8 mouse cellular contexts compared by ENCODE assay signal in genomic region chr8:121850821-121851470, GRCm38 (mm10). TPM values are rescaled to one million over a fixed set of nuclear protein-coding genes. Genes with fewer than 3 reads are reported as not detected.
DNase-seq lines count a peak whose midpoint lies in the region; ATAC-seq and TF ChIP-seq lines count a peak whose summit lies in the region.

No protein-coding gene starts in this region.

- TF ChIP-seq CTCF in bone marrow macrophage, adult 2 months (IDR thresholded peaks at IDR 0.05; ENCODE audit: low read depth, low read length) = peak; percentile 71
- peak; percentile 83 for TF ChIP-seq CTCF in embryonic fibroblast, embryonic 13.5 days (IDR thresholded peaks at IDR 0.05; ENCODE audit: borderline replicate concordance, insufficient read depth, low read length)
- peak; percentile 99 for TF ChIP-seq CTCF in liver, adult 2 months (IDR thresholded peaks at IDR 0.05; ENCODE audit: low read depth, low read length)

- no peak overlapping the region for H3ac ChIP-seq in myocyte (ENCODE audit: control insufficient read depth, insufficient read length)

- peak overlapping the region; percentile 70 for H3K4me2 ChIP-seq in heart, embryonic 11.5 days
- H3K4me2 ChIP-seq in kidney, embryonic 16.5 days (replicated peaks; ENCODE audit: low read depth, low read length) = peak overlapping the region; percentile 63
- peak overlapping the region; percentile 85 for H3K4me2 ChIP-seq in myocyte (ENCODE audit: low read depth)

- no peak overlapping the region for H3K27ac ChIP-seq in bone marrow macrophage, adult 2 months (ENCODE audit: insufficient read depth, low read depth, low read length)
- peak overlapping the region; percentile 85 for H3K27ac ChIP-seq in embryonic fibroblast, embryonic 13.5 days (ENCODE audit: insufficient read depth, low read length)
- H3K27ac ChIP-seq in heart, embryonic 11.5 days (ENCODE audit: low read depth, low read length) = no peak overlapping the region
- H3K27ac ChIP-seq in kidney, embryonic 16.5 days (ENCODE audit: low read length) = no peak overlapping the region
- H3K27ac ChIP-seq in liver, adult 2 months (replicated peaks; ENCODE audit: insufficient read depth, low read depth, low read length) = no peak overlapping the region

- no peak for TF ChIP-seq POLR2A in bone marrow macrophage, adult 2 months (IDR thresholded peaks at IDR 0.05; ENCODE audit: borderline replicate concordance, low read depth, low read length)
- TF ChIP-seq POLR2A in embryonic fibroblast, embryonic 13.5 days (IDR thresholded peaks at IDR 0.05; ENCODE audit: low read depth, low read length) = peak; percentile 46
- no peak for TF ChIP-seq POLR2A in liver, adult 2 months (IDR thresholded peaks at IDR 0.05; ENCODE audit: extremely low read depth, insufficient read depth, low read length)
- peak; percentile 36 for TF ChIP-seq POLR2A in myocyte (IDR thresholded peaks at IDR 0.05; ENCODE audit: insufficient read length, low read depth)

- no peaks in the 10 kb centered on the region for H3K79me2 ChIP-seq in liver, adult 2 months (ENCODE audit: control insufficient read depth, insufficient read depth, low read length)
- no peaks in the 10 kb centered on the region for H3K79me2 ChIP-seq in myocyte (ENCODE audit: control insufficient read depth, insufficient read depth)

- peak overlapping the region; percentile 32 for H3K4me3 ChIP-seq in bone marrow macrophage, adult 2 months (ENCODE audit: insufficient read depth, low read length)
- H3K4me3 ChIP-seq in embryonic fibroblast, embryonic 13.5 days (ENCODE audit: insufficient read depth, low read length) = no peak overlapping the region
- peak overlapping the region; percentile 33 for H3K4me3 ChIP-seq in heart, embryonic 11.5 days (ENCODE audit: low read depth, low read length)
- peak overlapping the region; percentile 32 for H3K4me3 ChIP-seq in kidney, embryonic 16.5 days (ENCODE audit: low read length)
- H3K4me3 ChIP-seq in liver, adult 2 months (ENCODE audit: insufficient read depth, low read depth, low read length) = peak overlapping the region; percentile 9; the same call in 1 of the 2 replicates
- peak overlapping the region; percentile 14 for H3K4me3 ChIP-seq in myocyte

- 3% methylated on average over 24 of the region's 24 CpGs for WGBS in heart, embryonic 11.5 days (ENCODE audit: insufficient replicate concordance)
- WGBS in kidney, embryonic 16.5 days = 5% methylated on average over 24 of the region's 24 CpGs
- 11% methylated on average over 24 of the region's 24 CpGs for WGBS in liver, adult 2 months

- no peaks in the 10 kb centered on the region; the same call in 1 of the 2 replicates for H3K9me3 ChIP-seq in heart, embryonic 11.5 days (replicated peaks; ENCODE audit: control insufficient read depth, low read length)
- no peaks in the 10 kb centered on the region for H3K9me3 ChIP-seq in kidney, embryonic 16.5 days (ENCODE audit: low read length)

- peak; percentile 100 for DNase-seq in A20 (ENCODE audit: low read depth, low spot score)
- DNase-seq in liver, adult 2 months (ENCODE audit: extremely low read depth, low read depth, low spot score) = peak; percentile 73
- peak; percentile 95 for DNase-seq in splenic B cell, adult 2 months (ENCODE audit: low read depth, low spot score)

- H3K36me3 ChIP-seq in heart, embryonic 11.5 days (ENCODE audit: control insufficient read depth, insufficient read depth, low read length) = no peaks in the 10 kb centered on the region
- H3K36me3 ChIP-seq in kidney, embryonic 16.5 days (ENCODE audit: insufficient read depth, low read length) = no peaks in the 10 kb centered on the region
- H3K36me3 ChIP-seq in liver, adult 2 months (ENCODE audit: control insufficient read depth, insufficient read depth, low read length) = no peaks in the 10 kb centered on the region
- H3K36me3 ChIP-seq in myocyte (ENCODE audit: control insufficient read depth, insufficient read depth) = no peaks in the 10 kb centered on the region
- no peaks in the 10 kb centered on the region for H3K36me3 ChIP-seq in splenic B cell, adult 2 months (ENCODE audit: control insufficient read depth, insufficient read depth, low read length, poor library complexity, severe bottlenecking)

- ATAC-seq in heart, embryonic 11.5 days (replicated peaks; ENCODE audit: insufficient number of reproducible peaks, low FRiP score, low TSS enrichment) = peak; percentile 41; the same call in 1 of the 2 replicates
- ATAC-seq in kidney, embryonic 16.5 days (ENCODE audit: low FRiP score, low TSS enrichment) = peak; percentile 81

- peak overlapping the region; percentile 63; the same call in 1 of the 2 replicates for H3K9ac ChIP-seq in heart, embryonic 11.5 days (ENCODE audit: low read depth, low read length)
- H3K9ac ChIP-seq in kidney, embryonic 16.5 days (replicated peaks; ENCODE audit: low read length) = peak overlapping the region; percentile 69
- peak overlapping the region; percentile 33 for H3K9ac ChIP-seq in liver, adult 2 months (ENCODE audit: low read depth, low read length)

- peaks cover 29% of the 10 kb centered on the region; the same call in 1 of the 2 replicates for H3K4me1 ChIP-seq in bone marrow macrophage, adult 2 months (ENCODE audit: control insufficient read depth, insufficient read depth, low read length)
- H3K4me1 ChIP-seq in embryonic fibroblast, embryonic 13.5 days (ENCODE audit: control insufficient read depth, insufficient read depth, low read length) = peaks cover 3% of the 10 kb centered on the region; the same call in 1 of the 2 replicates
- peaks cover 8% of the 10 kb centered on the region for H3K4me1 ChIP-seq in heart, embryonic 11.5 days (ENCODE audit: control insufficient read depth, insufficient read depth, low read length)
- H3K4me1 ChIP-seq in kidney, embryonic 16.5 days (ENCODE audit: insufficient read depth, low read length) = peaks cover 6% of the 10 kb centered on the region; the same call in 1 of the 2 replicates
- peaks cover 3% of the 10 kb centered on the region; the same call in 1 of the 2 replicates for H3K4me1 ChIP-seq in liver, adult 2 months (ENCODE audit: control insufficient read depth, insufficient read depth, low read length)

- no peaks in the 10 kb centered on the region for H3K27me3 ChIP-seq in heart, embryonic 11.5 days (ENCODE audit: control insufficient read depth, insufficient read depth, low read length)
- H3K27me3 ChIP-seq in kidney, embryonic 16.5 days (ENCODE audit: insufficient read depth, low read length) = 0 out of 2 replicates have a peak, but pooled peaks cover 2% of the 10 kb centered on the region
- H3K27me3 ChIP-seq in liver, adult 2 months (ENCODE audit: control insufficient read depth, insufficient read depth, low read length) = no peaks in the 10 kb centered on the region
- no peaks in the 10 kb centered on the region for H3K27me3 ChIP-seq in myocyte (ENCODE audit: control insufficient read depth, insufficient read depth, insufficient read length)
- no peaks in the 10 kb centered on the region for H3K27me3 ChIP-seq in splenic B cell, adult 2 months (ENCODE audit: control insufficient read depth, insufficient read depth, low read length, poor library complexity, severe bottlenecking)

TF ChIP-seq in myocyte, 11 proteins besides CTCF, POLR2A, EP300 and RAD21:
- no peak for TF ChIP-seq REST (IDR thresholded peaks at IDR 0.05; ENCODE audit: insufficient read depth, insufficient read length)
- peak in 2 of 3 experiments; percentile 64 to 84 for TF ChIP-seq MYOG (IDR thresholded peaks at IDR 0.05; ENCODE audit: control insufficient read depth in 1 of 3, insufficient read depth in 1 of 3, insufficient read length in 2 of 3, low read depth in 2 of 3)
- TF ChIP-seq SRF (IDR thresholded peaks at IDR 0.05; ENCODE audit: control insufficient read depth, insufficient read length, low read depth) = no peak
- peak; percentile 98 for TF ChIP-seq CEBPB (IDR thresholded peaks at IDR 0.05; ENCODE audit: insufficient read depth, poor library complexity, severe bottlenecking)
- no peak for TF ChIP-seq TCF3 (IDR thresholded peaks at IDR 0.05; ENCODE audit: insufficient read length, low read depth)
- TF ChIP-seq MYOD1 (IDR thresholded peaks at IDR 0.05; ENCODE audit: control insufficient read depth in 1 of 3, insufficient read length in 2 of 3, low read depth in 2 of 3) = peak in 2 of 3 experiments; percentile 22 to 64
- TF ChIP-seq TCF12 (IDR thresholded peaks at IDR 0.05; ENCODE audit: insufficient read depth, poor library complexity, severe bottlenecking) = no peak
- TF ChIP-seq POLR2AphosphoS2 (IDR thresholded peaks at IDR 0.05; ENCODE audit: insufficient read length, low read depth) = peak; percentile 62
- TF ChIP-seq USF1 (IDR thresholded peaks at IDR 0.05; ENCODE audit: low read depth) = no peak
- no peak for TF ChIP-seq E2F4 (IDR thresholded peaks at IDR 0.05; ENCODE audit: insufficient read depth)
- TF ChIP-seq MAX (IDR thresholded peaks at IDR 0.05; ENCODE audit: low read depth) = no peak

RNA-seq across cellular contexts. Expression of gene Klhdc4, which starts 21.6 kb away (rescaled TPM):
- 19.9 and 20.8 TPM in 2 replicates for polyA plus RNA-seq in bone marrow macrophage, adult 2 months (2012; ENCODE audit: insufficient read depth, insufficient read length, missing spikeins)
- polyA plus RNA-seq in embryonic fibroblast, embryonic 13.5 days (2011; ENCODE audit: insufficient read length, low read depth, missing spikeins) = 21.1 and 26.4 TPM in 2 replicates
- 31.0 and 31.1 TPM in 2 replicates for polyA plus RNA-seq in heart, embryonic 11.5 days (2014; fragmentation: Nextera tagmentation; extraction: Ambion mirVana)
- 48.4 and 50.1 TPM in 2 replicates for polyA plus RNA-seq in kidney, embryonic 16.5 days (2015; fragmentation: Nextera tagmentation; extraction: Ambion mirVana)
- 14.3 and 14.8 TPM in 2 replicates for total RNA-seq in liver, adult 2 months (2014; rRNA removed)
- 6.8 and 11.9 TPM in 2 replicates for polyA plus RNA-seq in liver, adult 2 months (2012; rRNA removed)
- 31.4 TPM for polyA plus RNA-seq in myocyte (2012; fragmentation: generic; extraction: Trizol)

RNA-seq across cellular contexts. Expression of gene Slc7a5, which starts 56.5 kb away (rescaled TPM):
- polyA plus RNA-seq in bone marrow macrophage, adult 2 months (2012; ENCODE audit: insufficient read depth, insufficient read length, missing spikeins) = 1.9 and 2.4 TPM in 2 replicates
- polyA plus RNA-seq in embryonic fibroblast, embryonic 13.5 days (2011; ENCODE audit: insufficient read length, low read depth, missing spikeins) = 125 and 185 TPM in 2 replicates
- 17.0 and 18.4 TPM in 2 replicates for polyA plus RNA-seq in heart, embryonic 11.5 days (2014; fragmentation: Nextera tagmentation; extraction: Ambion mirVana)
- 15.1 and 17.0 TPM in 2 replicates for polyA plus RNA-seq in kidney, embryonic 16.5 days (2015; fragmentation: Nextera tagmentation; extraction: Ambion mirVana)
- 1.1 and 1.9 TPM in 2 replicates for total RNA-seq in liver, adult 2 months (2014; rRNA removed)
- 2.3 and 4.5 TPM in 2 replicates for polyA plus RNA-seq in liver, adult 2 months (2012; rRNA removed)
- 612 TPM for polyA plus RNA-seq in myocyte (2012; fragmentation: generic; extraction: Trizol)

Comparison
In these comparisons a context has a peak if more than half of its experiments do, and no peak if none do; other contexts are left out.
1. POLR2A ChIP-seq: peak in embryonic fibroblast, embryonic 13.5 days (single experiment) and myocyte (single experiment); none in bone marrow macrophage, adult 2 months (single experiment) and liver, adult 2 months (single experiment).
2. Peak in every context shown above with its lines, with median percentiles within 50 percentile points of each other: DNase-seq, CTCF ChIP-seq, H3K4me2 ChIP-seq and H3K9ac ChIP-seq.